Mouse (Mus musculus): ENCODE results near the gene Slc9b1.

Gene Slc9b1

DNA sequence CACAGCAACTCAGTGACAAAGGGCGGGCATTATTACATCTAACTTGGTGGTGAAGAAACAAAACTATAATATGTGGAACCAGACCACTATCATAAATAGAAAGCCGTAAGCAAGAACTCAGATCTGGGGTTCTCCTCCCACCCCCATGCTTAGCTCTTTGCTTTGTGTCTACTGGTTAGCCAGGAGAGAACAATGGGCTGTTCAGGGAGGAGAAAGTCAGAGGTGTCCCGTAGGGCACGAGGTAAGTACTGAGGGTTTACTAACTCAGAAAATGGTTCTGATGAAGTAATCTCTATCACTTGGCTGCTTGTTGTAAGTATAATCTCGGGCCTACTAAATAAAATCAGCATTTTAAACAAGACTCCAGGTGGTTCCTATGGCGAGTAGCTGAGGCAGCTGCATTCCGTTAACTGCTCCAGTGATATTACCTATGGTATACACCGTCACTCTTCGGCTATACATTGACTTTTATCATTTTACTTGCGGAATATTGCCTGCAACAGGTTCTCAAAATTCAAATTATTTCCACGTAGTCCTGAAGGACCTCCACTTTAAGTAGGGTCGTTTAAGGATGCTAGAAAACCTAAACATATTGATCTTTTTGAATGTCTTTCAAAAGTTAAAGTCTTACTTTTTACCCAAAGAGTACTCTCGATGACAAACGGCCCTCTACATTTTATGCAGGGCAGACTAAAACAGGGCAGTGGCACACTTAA is 89.2 kb downstream of the Slc9b1 start:
- in situ Hi-C loops (cut with MboI, MseI), result no loop called here

DNA sequence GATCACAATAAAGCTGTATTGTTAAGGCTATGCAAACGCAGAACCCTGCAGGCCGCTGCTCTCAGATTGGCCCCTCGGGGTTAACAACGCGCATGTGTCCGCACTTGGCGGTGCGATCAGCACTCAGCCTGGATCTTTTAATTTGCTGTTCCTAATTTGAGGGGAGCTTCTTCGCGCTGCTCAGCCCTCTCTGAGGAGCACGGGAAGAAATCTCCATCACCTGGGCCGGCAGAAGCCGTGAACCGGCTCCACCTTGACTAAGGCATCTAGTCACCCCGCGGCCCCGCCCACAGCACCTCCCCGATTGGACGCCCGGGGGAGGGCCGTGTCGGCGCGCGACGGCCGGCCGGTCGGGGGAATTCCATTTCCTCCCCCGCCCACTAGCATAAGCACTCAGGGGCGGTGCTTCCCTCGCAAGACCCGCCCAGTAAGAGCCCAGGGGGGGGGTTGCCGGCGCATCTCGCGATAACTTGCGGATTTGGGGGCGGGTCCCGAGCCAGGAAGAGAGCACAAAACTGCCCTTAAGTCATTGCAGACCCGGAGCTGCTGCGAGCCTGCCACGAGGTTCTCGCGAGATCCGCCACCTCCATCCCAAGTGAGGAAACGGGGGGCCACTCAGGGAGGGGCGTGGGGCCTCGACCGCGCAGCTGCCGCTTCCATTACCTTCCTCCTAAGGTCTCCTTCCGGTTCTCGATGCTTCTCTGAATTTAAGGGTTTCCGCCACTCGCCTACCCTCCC is 90.1 kb downstream of the Slc9b1 start, which contains the start of gene Ube2d3:
TSS of gene Ube2d3 (plus strand) at position 392 of the 738 bp plus-strand sequence.
- in situ Hi-C loops (cut with MboI, MseI), result no loop called here

DNA sequence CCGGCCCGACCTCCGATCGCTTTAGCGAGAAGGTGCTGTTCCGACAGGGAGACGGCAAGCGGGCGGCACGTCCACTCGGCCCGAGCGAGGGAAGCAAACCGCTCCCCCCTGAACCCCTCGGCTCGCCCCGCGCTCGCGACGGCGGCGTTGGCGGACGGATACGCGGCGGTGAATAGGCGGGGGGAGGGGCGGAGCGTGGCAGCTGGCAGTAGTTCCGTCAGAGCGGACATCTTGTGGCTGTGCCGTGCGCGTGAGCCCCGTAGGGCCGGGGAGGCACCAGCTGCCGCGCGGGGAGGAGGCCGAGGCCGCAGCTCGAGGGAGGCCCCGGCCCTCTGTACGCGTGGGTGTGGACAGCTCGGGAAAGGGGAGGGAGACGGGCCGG is 90.7 kb downstream of the Slc9b1 start:
- in situ Hi-C loops (cut with MboI, MseI), result no loop called here

DNA sequence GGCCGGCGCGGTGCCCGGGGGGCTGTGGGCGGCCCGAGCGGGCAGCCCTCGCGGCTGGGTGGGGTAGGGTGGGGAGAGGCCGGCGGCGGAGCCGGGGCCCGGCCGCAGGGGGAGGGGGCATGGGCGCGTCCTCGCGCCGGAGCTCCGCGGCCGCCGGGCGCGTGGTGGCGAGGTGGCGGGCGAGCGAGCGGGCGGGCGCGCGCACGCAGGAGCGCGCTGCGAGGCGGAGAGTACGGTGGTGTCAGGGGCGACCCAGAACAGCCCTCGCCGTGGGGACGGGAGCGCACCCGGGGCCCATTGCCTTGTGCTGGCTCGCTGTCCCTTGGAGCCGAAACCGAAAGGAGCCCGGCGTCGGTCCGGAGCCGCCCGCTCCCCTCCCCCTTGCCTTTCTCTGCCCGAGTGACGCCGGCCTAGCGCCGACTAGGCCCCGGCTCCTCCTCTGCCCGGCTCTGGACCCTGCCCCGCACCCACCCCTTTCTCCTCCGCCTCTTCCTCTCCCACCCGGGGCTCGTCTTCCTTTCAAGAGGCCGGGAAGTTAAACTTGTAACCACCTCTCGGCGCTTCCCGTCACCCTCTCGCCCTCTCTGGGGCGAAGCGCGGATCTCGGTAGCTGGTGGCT is 91.2 kb downstream of the Slc9b1 start:
- in situ Hi-C loops (cut with MboI, MseI), result no loop called here

DNA sequence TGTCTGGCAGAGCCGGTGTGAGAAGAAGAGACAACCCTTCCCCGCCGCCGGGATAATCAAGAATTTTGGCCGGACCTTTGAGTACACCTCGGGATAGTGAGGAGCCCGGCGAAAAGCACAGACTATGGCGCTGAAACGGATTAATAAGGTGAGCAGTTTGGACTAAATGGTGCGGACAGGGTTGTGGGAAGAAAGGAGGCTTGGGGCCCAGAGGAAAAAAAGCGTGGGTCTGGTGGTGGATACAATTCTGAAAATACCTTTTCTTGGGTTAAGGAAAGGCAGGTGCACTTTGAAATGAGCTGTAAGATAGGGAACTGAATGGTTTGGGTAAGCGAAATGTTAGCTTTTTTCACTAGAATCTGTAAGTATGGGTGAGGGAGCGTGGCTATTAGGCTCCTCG is 91.8 kb downstream of the Slc9b1 start:
- in situ Hi-C loops (cut with MboI, MseI), result no loop called here

DNA sequence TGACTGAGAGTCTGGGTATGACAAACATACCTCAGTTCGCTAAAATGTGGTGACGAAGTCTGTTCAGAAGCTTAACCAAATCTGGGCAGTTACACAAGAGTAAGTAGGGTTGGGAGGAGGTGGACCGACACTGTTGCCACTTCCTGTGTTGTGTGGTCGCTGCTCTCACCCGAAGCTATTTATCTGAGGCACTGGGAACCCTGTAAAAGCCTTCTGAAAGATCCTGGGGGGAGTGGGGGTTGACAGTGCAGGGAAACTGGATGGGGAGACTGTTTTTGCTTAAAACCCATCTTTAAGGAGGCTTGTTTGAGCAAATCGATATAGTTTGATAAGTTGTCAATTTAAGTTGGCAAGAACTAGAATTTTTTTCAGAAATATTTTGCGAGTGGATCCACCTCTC is 92.4 kb downstream of the Slc9b1 start:
- in situ Hi-C loops (cut with MboI, MseI), result no loop called here

DNA sequence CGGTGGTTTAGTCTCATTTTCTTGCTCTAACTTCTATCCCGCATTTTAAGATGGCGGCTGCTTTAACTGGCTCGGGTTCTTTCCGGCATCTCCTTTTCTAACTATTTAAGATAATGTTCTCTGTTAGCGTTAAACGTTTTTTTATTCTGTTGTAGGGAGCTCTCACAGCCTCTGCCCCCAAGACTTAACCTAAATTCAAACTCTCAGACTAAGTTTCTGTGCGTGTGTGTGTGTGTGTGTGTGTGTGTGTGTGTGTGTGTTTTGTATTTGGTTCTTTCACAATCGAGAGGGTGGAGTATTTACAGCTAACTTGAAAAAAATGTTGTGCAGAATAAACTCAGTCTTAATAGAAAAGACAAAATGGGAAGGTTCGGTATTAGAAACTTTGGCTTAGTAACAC is 92.8 kb downstream of the Slc9b1 start:
- in situ Hi-C loops (cut with MboI, MseI), result no loop called here

DNA sequence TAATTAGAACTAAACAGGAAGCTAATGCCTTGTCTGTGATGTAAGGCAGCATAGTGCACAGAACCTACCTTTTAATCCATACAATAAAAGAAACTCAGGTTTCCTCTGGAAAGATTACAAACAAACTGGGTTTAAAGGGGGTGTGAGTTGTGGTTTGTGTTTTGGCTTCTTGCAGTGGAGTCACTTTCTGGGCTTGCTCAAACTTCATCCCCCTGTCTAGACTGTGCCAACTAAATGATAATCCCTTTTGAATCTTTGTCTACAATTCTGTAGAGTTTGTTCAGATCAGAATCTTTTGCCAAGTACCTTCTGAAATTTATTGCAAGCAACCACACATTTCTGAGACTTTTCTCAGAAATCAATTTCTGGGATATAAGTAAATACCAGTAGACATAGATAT is 97.1 kb downstream of the Slc9b1 start:
- in situ Hi-C loops (cut with MboI, MseI), result no loop called here

Measured in T-helper 17 cell (primary cell).